22 mouse cellular contexts compared by ENCODE assay signal in genomic region chr8:127539803-127540202, GRCm38 (mm10).
A peak's percentile ranks its signal among the peaks of the same experiment; 100 is the strongest.
DNase-seq lines count a peak whose midpoint lies in the region; ATAC-seq lines count a peak whose summit lies in the region.
"Had no signal": no experiment of that assay in that cellular context is flagged by ENCODE, and none has a peak within 500 bp of the region (broad histone marks: within the 10 kb centered on the region; RNA-seq: fewer than 3 reads in every experiment).

No protein-coding gene starts in this region.

- no peak overlapping the region for H3K27ac ChIP-seq in liver, embryonic 16.5 days (ENCODE audit: low read length)
- 0 out of 2 replicates have a peak overlapping the region, but pooled peaks have one; percentile 15 for H3K27ac ChIP-seq in brown adipose tissue, adult 24 weeks (replicated peaks; ENCODE audit: low read depth, low read length)
- H3K27ac ChIP-seq: forebrain, embryonic 10.5 days; forebrain, embryonic 13.5 days; hindbrain, embryonic 12.5 days had no signal

- peak; percentile 33; the same call in 1 of the 2 replicates for ATAC-seq in liver, embryonic 16.5 days (ENCODE audit: low read depth)
- ATAC-seq in granulocyte monocyte progenitor cell, adult 5-6 weeks (replicated peaks; ENCODE audit: poor library complexity, severe bottlenecking) = peak; percentile 49
- ATAC-seq: CD4-positive, CD25-positive, alpha-beta regulatory T cell, adult 4 months; forebrain, embryonic 13.5 days; forebrain, embryonic 16.5 days had no signal

- H3K9ac ChIP-seq in liver, embryonic 16.5 days (ENCODE audit: low read depth, low read length) = no peak overlapping the region
- H3K9ac ChIP-seq: forebrain, embryonic 13.5 days; hindbrain, embryonic 12.5 days had no signal

- H3K4me3 ChIP-seq in liver, embryonic 16.5 days (ENCODE audit: low read depth, low read length) = no peak overlapping the region
- H3K4me3 ChIP-seq in brown adipose tissue, adult 24 weeks (ENCODE audit: insufficient read depth, low read depth, low read length) = no peak overlapping the region
- H3K4me3 ChIP-seq: forebrain, embryonic 10.5 days; forebrain, embryonic 13.5 days; hindbrain, embryonic 12.5 days had no signal

- no peaks in the 10 kb centered on the region for H3K36me3 ChIP-seq in liver, embryonic 16.5 days (ENCODE audit: control insufficient read depth, insufficient read depth)
- H3K36me3 ChIP-seq: forebrain, embryonic 10.5 days; hindbrain, embryonic 12.5 days had no signal

- DNase-seq in kidney, adult 9 months = peak; percentile 43
- DNase-seq in kidney, postnatal 10 days = no peak
- no peak for DNase-seq in liver
- DNase-seq in cerebellum, postnatal 10 days = no peak
- DNase-seq in urinary bladder, postnatal 4 days (ENCODE audit: low spot score in 2 of 2) = no peak
- DNase-seq: adrenal gland, adult 2 months; adrenal gland, postnatal 14 days; cerebellum, adult 11-12 months; cerebellum, adult 8-10 months; cerebellum, postnatal 14 days; gastrocnemius, postnatal 10 days; gastrocnemius, postnatal 36 days; heart, adult 11 months had no signal

- no peaks in the 10 kb centered on the region for H3K27me3 ChIP-seq in liver, embryonic 16.5 days (ENCODE audit: control insufficient read depth, insufficient read depth, low read depth, low read length)
- H3K27me3 ChIP-seq: forebrain, embryonic 13.5 days; hindbrain, embryonic 12.5 days had no signal

- H3K9me3 ChIP-seq in liver, embryonic 16.5 days (replicated peaks; ENCODE audit: control insufficient read depth, low read length) = no peaks in the 10 kb centered on the region
- H3K9me3 ChIP-seq: forebrain, embryonic 10.5 days; forebrain, embryonic 13.5 days; hindbrain, embryonic 12.5 days had no signal

- WGBS in liver, embryonic 16.5 days (ENCODE audit: insufficient replicate concordance) = 55% methylated on average over 3 of the region's 3 CpGs

- no peak overlapping the region for H3K4me2 ChIP-seq in liver, embryonic 16.5 days (ENCODE audit: low read depth, low read length)
- H3K4me2 ChIP-seq: forebrain, embryonic 13.5 days; heart, embryonic 11.5 days; hindbrain, embryonic 12.5 days had no signal

- no peaks in the 10 kb centered on the region for H3K4me1 ChIP-seq in liver, embryonic 16.5 days (ENCODE audit: control insufficient read depth, low read depth, low read length)
- peaks cover 7% of the 10 kb centered on the region; the same call in 1 of the 2 replicates for H3K4me1 ChIP-seq in brown adipose tissue, adult 24 weeks (ENCODE audit: control insufficient read depth, insufficient read depth, insufficient read length, low read length)
